Mouse (Mus musculus): ENCODE measurements around the gene Dnajb4. TPM values are rescaled to one million over a fixed set of nuclear protein-coding genes. Genes with fewer than 3 reads are reported as not detected.

The Dnajb4 gene
- polyA plus RNA-seq, 1 experiment from 2014 or later: 57.7 TPM

DNA sequence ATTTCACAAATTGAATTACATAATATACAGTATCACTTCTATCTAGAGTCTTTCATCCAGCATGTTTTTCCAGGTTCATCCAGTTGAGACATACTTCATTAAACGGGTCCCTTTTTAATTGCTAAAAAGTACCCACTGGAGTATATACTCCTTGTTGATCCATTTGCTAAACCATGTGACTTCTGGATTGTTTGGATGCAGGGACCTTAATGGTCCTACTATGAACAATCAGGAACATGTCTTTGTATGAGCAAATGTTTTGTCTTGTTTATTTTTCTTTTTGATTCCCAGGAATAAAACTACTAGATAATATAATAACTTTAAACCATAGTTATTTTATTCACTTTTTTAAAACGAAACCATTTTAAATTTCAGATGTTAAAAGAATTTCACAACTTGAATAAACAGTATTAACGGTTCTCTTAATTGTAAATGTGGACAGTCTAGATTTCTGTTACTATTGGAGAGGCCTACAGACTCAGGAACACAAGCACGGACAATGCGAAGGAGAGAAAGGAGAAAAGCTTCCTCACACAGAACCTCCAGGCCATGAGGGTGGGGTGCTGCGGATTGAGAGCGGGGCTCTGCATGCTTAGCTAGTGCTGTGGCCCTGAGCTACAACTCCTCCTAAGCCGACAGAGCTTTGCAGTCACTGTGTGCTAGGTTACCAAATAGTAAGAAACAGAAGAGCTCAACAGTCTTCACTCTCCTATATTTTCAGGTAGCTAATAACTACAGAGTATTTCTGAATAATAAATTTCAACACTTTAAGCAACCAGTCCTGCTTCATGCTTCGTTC is 19.2 kb downstream of the Dnajb4 start:
- WGBS: 45% methylated on average over 9 of the region's 9 CpGs
- H3K9me3 ChIP-seq (replicated peaks; ENCODE audit: control insufficient read depth, low read length): no peaks in the 10 kb centered on the region
- ATAC-seq (replicated peaks; ENCODE audit: extremely low read depth, insufficient read depth, low FRiP score): no peak
- H3K27ac ChIP-seq (ENCODE audit: low read length): peak overlapping the region; percentile 70
- H3K4me2 ChIP-seq (ENCODE audit: low read depth, low read length): peak overlapping the region; percentile 71
- no peaks in the 10 kb centered on the region for H3K36me3 ChIP-seq (ENCODE audit: control insufficient read depth, insufficient read depth)
- H3K27me3 ChIP-seq (ENCODE audit: control insufficient read depth, insufficient read depth, low read length): no peaks in the 10 kb centered on the region
- peak overlapping the region; percentile 50 for H3K4me3 ChIP-seq (ENCODE audit: low read length)
- H3K9ac ChIP-seq (ENCODE audit: low read length): peak overlapping the region; percentile 77
- peaks cover 35% of the 10 kb centered on the region for H3K4me1 ChIP-seq (ENCODE audit: control insufficient read depth, insufficient read depth, low read length)

- Histone ChIP-seq H3K9me3 (replicated peaks; ENCODE audit: control insufficient read depth, low read length) (no peaks in the 10 kb centered on the region), H3K27ac (ENCODE audit: low read length) (peak overlapping the region; percentile 83), H3K36me3 (ENCODE audit: control insufficient read depth, insufficient read depth) (peaks cover 10% of the 10 kb centered on the region), H3K27me3 (ENCODE audit: control insufficient read depth, insufficient read depth, low read length) (no peaks in the 10 kb centered on the region), H3K4me2 (ENCODE audit: low read depth, low read length) (peak overlapping the region; percentile 56), H3K9ac (ENCODE audit: low read length) (peak overlapping the region; percentile 60), H3K4me1 (ENCODE audit: control insufficient read depth, insufficient read depth, low read length) (peaks cover 40% of the 10 kb centered on the region), H3K4me3 (ENCODE audit: low read length) (peak overlapping the region; percentile 34)
- peak; percentile 23; the same call in 1 of the 2 replicates for ATAC-seq (replicated peaks; ENCODE audit: extremely low read depth, insufficient read depth, low FRiP score)
- 18% methylated on average over 4 of the region's 4 CpGs for WGBS
These were observed 20.8 kb downstream of the Dnajb4 start for GRCm38 (mm10) chr3:152189306-152189705.

- Histone ChIP-seq H3K27ac (ENCODE audit: low read length) (peak overlapping the region; percentile 53), H3K36me3 (ENCODE audit: control insufficient read depth, insufficient read depth) (peaks cover 13% of the 10 kb centered on the region), H3K9ac (ENCODE audit: low read length) (peak overlapping the region; percentile 55), H3K4me3 (ENCODE audit: low read length) (peak overlapping the region; percentile 22), H3K4me1 (ENCODE audit: control insufficient read depth, insufficient read depth, low read length) (peaks cover 40% of the 10 kb centered on the region), H3K4me2 (ENCODE audit: low read depth, low read length) (peak overlapping the region; percentile 46), H3K9me3 (replicated peaks; ENCODE audit: control insufficient read depth, low read length) (no peaks in the 10 kb centered on the region), H3K27me3 (ENCODE audit: control insufficient read depth, insufficient read depth, low read length) (no peaks in the 10 kb centered on the region)
- 34% methylated on average over 6 of the region's 6 CpGs for WGBS
- ATAC-seq (replicated peaks; ENCODE audit: extremely low read depth, insufficient read depth, low FRiP score): peak; percentile 66; the same call in 1 of the 2 replicates
These were observed 24.0 kb downstream of the Dnajb4 start for GRCm38 (mm10) chr3:152186106-152186505.

DNA sequence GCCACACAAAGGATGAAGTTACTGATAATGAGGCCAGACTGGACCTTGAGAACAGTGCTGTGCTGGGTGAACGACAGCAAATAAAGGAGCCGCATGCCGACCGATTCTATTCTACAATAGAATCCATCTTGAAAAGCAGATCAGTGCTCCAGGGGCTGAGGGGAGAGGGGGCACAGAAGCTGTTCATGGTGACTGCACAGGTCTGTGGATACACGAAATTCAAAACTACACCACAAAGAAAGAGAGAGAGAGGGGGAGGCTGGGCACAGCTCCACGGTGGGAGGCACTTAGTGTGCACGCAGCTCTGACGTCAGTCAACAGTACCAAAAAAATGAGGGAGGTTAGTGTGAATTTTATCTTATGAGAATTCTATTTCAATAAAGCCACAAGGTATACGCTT is 26.6 kb downstream of the Dnajb4 start:
- ATAC-seq (replicated peaks; ENCODE audit: extremely low read depth, insufficient read depth, low FRiP score): no peak
- Histone ChIP-seq H3K27ac (ENCODE audit: low read length) (no peak overlapping the region), H3K9ac (ENCODE audit: low read length) (no peak overlapping the region), H3K4me1 (ENCODE audit: control insufficient read depth, insufficient read depth, low read length) (peaks cover 20% of the 10 kb centered on the region), H3K27me3 (ENCODE audit: control insufficient read depth, insufficient read depth, low read length) (no peaks in the 10 kb centered on the region), H3K4me2 (ENCODE audit: low read depth, low read length) (no peak overlapping the region), H3K36me3 (ENCODE audit: control insufficient read depth, insufficient read depth) (peaks cover 13% of the 10 kb centered on the region), H3K9me3 (replicated peaks; ENCODE audit: control insufficient read depth, low read length) (no peaks in the 10 kb centered on the region), H3K4me3 (ENCODE audit: low read length) (no peak overlapping the region)
- WGBS: 84% methylated on average over 9 of the region's 9 CpGs

GRCm38 (mm10) chr3:152180624-152181023 is 29.5 kb downstream of the Dnajb4 start:
- Histone ChIP-seq H3K36me3 (ENCODE audit: control insufficient read depth, insufficient read depth) (peaks cover 13% of the 10 kb centered on the region), H3K27ac (ENCODE audit: low read length) (no peak overlapping the region), H3K4me3 (ENCODE audit: low read length) (no peak overlapping the region), H3K9me3 (replicated peaks; ENCODE audit: control insufficient read depth, low read length) (no peaks in the 10 kb centered on the region), H3K27me3 (ENCODE audit: control insufficient read depth, insufficient read depth, low read length) (no peaks in the 10 kb centered on the region), H3K9ac (ENCODE audit: low read length) (no peak overlapping the region), H3K4me1 (ENCODE audit: control insufficient read depth, insufficient read depth, low read length) (peaks cover 3% of the 10 kb centered on the region), H3K4me2 (ENCODE audit: low read depth, low read length) (no peak overlapping the region)
- no peak for ATAC-seq (replicated peaks; ENCODE audit: extremely low read depth, insufficient read depth, low FRiP score)
- 93% methylated on average over 4 of the region's 4 CpGs for WGBS

- no peak for ATAC-seq (replicated peaks; ENCODE audit: extremely low read depth, insufficient read depth, low FRiP score)
- 72% methylated on average over 1 of the region's 1 CpGs for WGBS
- H3K9ac ChIP-seq (ENCODE audit: low read length): no peak overlapping the region
- no peak overlapping the region for H3K4me3 ChIP-seq (ENCODE audit: low read length)
- no peak overlapping the region for H3K4me2 ChIP-seq (ENCODE audit: low read depth, low read length)
- no peaks in the 10 kb centered on the region for H3K4me1 ChIP-seq (ENCODE audit: control insufficient read depth, insufficient read depth, low read length)
- no peaks in the 10 kb centered on the region for H3K27me3 ChIP-seq (ENCODE audit: control insufficient read depth, insufficient read depth, low read length)
- H3K27ac ChIP-seq (ENCODE audit: low read length): no peak overlapping the region
- no peaks in the 10 kb centered on the region for H3K9me3 ChIP-seq (replicated peaks; ENCODE audit: control insufficient read depth, low read length)
- H3K36me3 ChIP-seq (ENCODE audit: control insufficient read depth, insufficient read depth): peaks cover 3% of the 10 kb centered on the region
These were observed 30.8 kb downstream of the Dnajb4 start for GRCm38 (mm10) chr3:152179285-152179684.

GRCm38 (mm10) chr3:152178816-152179215 is 31.3 kb downstream of the Dnajb4 start:
- WGBS: 81% methylated on average over 4 of the region's 4 CpGs
- no peaks in the 10 kb centered on the region for H3K4me1 ChIP-seq (ENCODE audit: control insufficient read depth, insufficient read depth, low read length)
- no peak overlapping the region for H3K9ac ChIP-seq (ENCODE audit: low read length)

DNA sequence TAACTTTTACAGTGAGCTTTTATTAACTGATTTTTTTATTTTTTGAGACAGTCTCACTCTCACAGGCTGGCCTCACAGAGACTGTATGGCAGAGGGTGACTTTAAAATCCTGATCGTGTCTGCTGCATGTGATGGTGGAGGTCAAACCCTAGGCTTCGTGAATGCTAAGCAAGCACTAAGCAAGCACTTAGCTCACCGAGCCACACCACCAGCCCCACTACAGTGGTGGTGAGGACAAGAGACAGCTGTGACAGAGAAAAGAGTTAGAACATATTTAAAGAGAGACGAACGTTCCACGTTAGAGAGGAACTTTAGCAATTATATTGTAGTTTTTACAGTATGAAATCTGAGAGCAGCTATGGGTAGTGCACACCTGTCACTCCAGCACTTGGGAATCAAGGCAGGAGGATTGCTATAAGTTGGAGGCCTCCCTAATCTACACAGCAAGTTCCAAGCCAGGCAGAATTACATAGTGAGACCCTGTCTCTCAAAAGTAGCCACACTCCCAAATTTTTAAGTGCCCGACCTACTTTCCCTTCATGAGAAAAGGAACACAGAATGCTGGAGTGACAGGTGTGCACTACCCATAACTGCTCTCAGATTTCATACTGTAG is 37.7 kb downstream of the Dnajb4 start:
- H3K27ac ChIP-seq (ENCODE audit: low read length): no peak overlapping the region
- WGBS: 57% methylated on average over 7 of the region's 7 CpGs

More at GRCm38 (mm10) chr3:152178816-152179215, 31.3 kb downstream of the Dnajb4 start:
- Histone ChIP-seq H3K4me2 (ENCODE audit: low read depth, low read length) (no peak overlapping the region), H3K4me3 (ENCODE audit: low read length) (no peak overlapping the region), H3K27ac (ENCODE audit: low read length) (no peak overlapping the region), H3K27me3 (ENCODE audit: control insufficient read depth, insufficient read depth, low read length) (no peaks in the 10 kb centered on the region), H3K9me3 (replicated peaks; ENCODE audit: control insufficient read depth, low read length) (no peaks in the 10 kb centered on the region), H3K36me3 (ENCODE audit: control insufficient read depth, insufficient read depth) (peaks cover 3% of the 10 kb centered on the region; the same call in 1 of the 2 replicates)
- no peak for ATAC-seq (replicated peaks; ENCODE audit: extremely low read depth, insufficient read depth, low FRiP score)

GRCm38 (mm10) chr3:152171862-152172261 is 38.2 kb downstream of the Dnajb4 start:
- Histone ChIP-seq H3K9ac (ENCODE audit: low read length) (no peak overlapping the region), H3K4me2 (ENCODE audit: low read depth, low read length) (no peak overlapping the region), H3K4me3 (ENCODE audit: low read length) (no peak overlapping the region), H3K4me1 (ENCODE audit: control insufficient read depth, insufficient read depth, low read length) (peaks cover 8% of the 10 kb centered on the region), H3K36me3 (ENCODE audit: control insufficient read depth, insufficient read depth) (no peaks in the 10 kb centered on the region), H3K27me3 (ENCODE audit: control insufficient read depth, insufficient read depth, low read length) (no peaks in the 10 kb centered on the region), H3K9me3 (replicated peaks; ENCODE audit: control insufficient read depth, low read length) (no peaks in the 10 kb centered on the region; the same call in 1 of the 2 replicates), H3K27ac (ENCODE audit: low read length) (no peak overlapping the region)
- no peak for ATAC-seq (replicated peaks; ENCODE audit: extremely low read depth, insufficient read depth, low FRiP score)
- 52% methylated on average over 7 of the region's 7 CpGs for WGBS

More for the DNA sequence above, 37.7 kb downstream of the Dnajb4 start:
- Histone ChIP-seq H3K4me3 (ENCODE audit: low read length) (no peak overlapping the region), H3K9me3 (replicated peaks; ENCODE audit: control insufficient read depth, low read length) (no peaks in the 10 kb centered on the region; the same call in 1 of the 2 replicates), H3K27me3 (ENCODE audit: control insufficient read depth, insufficient read depth, low read length) (no peaks in the 10 kb centered on the region), H3K36me3 (ENCODE audit: control insufficient read depth, insufficient read depth) (no peaks in the 10 kb centered on the region), H3K4me2 (ENCODE audit: low read depth, low read length) (no peak overlapping the region), H3K9ac (ENCODE audit: low read length) (no peak overlapping the region), H3K4me1 (ENCODE audit: control insufficient read depth, insufficient read depth, low read length) (peaks cover 2% of the 10 kb centered on the region; the same call in 1 of the 2 replicates)
- ATAC-seq (replicated peaks; ENCODE audit: extremely low read depth, insufficient read depth, low FRiP score): no peak

All from heart, embryonic 16.5 days (tissue).